Mouse (Mus musculus) macrophage (primary cell): Measurements from ENCODE around the gene Arhgef19. TPM values are rescaled to one million over a fixed set of nuclear protein-coding genes. Genes with fewer than 3 reads are reported as not detected.

Source experiments
- H3K27ac ChIP-seq: fragments of 350-480 bp; formaldehyde crosslinking; 2 replicates; pipeline ENCODE4 v1.9.0; 2021
- H3K36me3 ChIP-seq: fragments of 350-480 bp; formaldehyde crosslinking; 2 replicates; pipeline ENCODE4 v1.9.0; 2021; ENCODE audit errors: inconsistent target
- H3K4me3 ChIP-seq: fragments of 350-480 bp; formaldehyde crosslinking; 2 replicates; pipeline ENCODE4 v1.9.0; 2021; ENCODE audit errors: inconsistent target
- H3K79me2 ChIP-seq: fragments of 350-480 bp; formaldehyde crosslinking; 2 replicates; pipeline ENCODE4 v1.9.0; 2021; ENCODE audit errors: inconsistent target
- WGBS: methylation state at CpG from one replicate; pipeline ENCODE4 v1.1.7; 2026; ENCODE audit warnings: inconsistent platforms; ENCODE audit not compliant: missing documents; 5-methylcytosine and 5-hydroxymethylcytosine counted together
- polyA plus RNA-seq: library from polyadenylated mRNA; stranded (reverse); fragments of 250-400 nt; gene quantifications from 3 replicates; pipeline ENCODE4 v1.2.4, GENCODE M21; 2018; ENCODE audit warnings: inconsistent platforms

Arhgef19 gene
- polyA plus RNA-seq, 1 experiment from 2014 or later: not detected

GRCm38 (mm10) chr4:141295774-141296186 lies 56.5 kb downstream of the Arhgef19 start:
- Histone ChIP-seq H3K27ac (no peak overlapping the region), H3K79me2 (no peaks in the 10 kb centered on the region), H3K36me3 (no peaks in the 10 kb centered on the region), H3K4me3 (no peak overlapping the region)
- 23% methylated on average over 14 of the region's 15 CpGs for WGBS

GRCm38 (mm10) chr4:141297934-141298333 lies 58.6 kb downstream of the Arhgef19 start:
- Histone ChIP-seq H3K79me2 (no peaks in the 10 kb centered on the region), H3K27ac (no peak overlapping the region), H3K4me3 (no peak overlapping the region), H3K36me3 (no peaks in the 10 kb centered on the region)
- WGBS: 79% methylated on average over 7 of the region's 7 CpGs

- no peak overlapping the region for H3K27ac ChIP-seq
- H3K79me2 ChIP-seq: no peaks in the 10 kb centered on the region
- H3K36me3 ChIP-seq: no peaks in the 10 kb centered on the region
- no peak overlapping the region for H3K4me3 ChIP-seq
- WGBS: 18% methylated on average over 13 of the region's 13 CpGs
These were observed 60.1 kb downstream of the Arhgef19 start for GRCm38 (mm10) chr4:141299356-141299755.

- Histone ChIP-seq H3K4me3 (no peak overlapping the region), H3K79me2 (no peaks in the 10 kb centered on the region)
- 16% methylated on average over 4 of the region's 4 CpGs for WGBS
These were observed 60.9 kb downstream of the Arhgef19 start for GRCm38 (mm10) chr4:141300196-141300595.

GRCm38 (mm10) chr4:141301116-141301553 lies 61.8 kb downstream of the Arhgef19 start, which contains the start of gene Epha2:
Gene Epha2 (plus strand): TSS chr4:141301240.
- H3K36me3 ChIP-seq: no peaks in the 10 kb centered on the region
- H3K79me2 ChIP-seq: no peaks in the 10 kb centered on the region
- H3K27ac ChIP-seq: no peak within 1 kb of the TSS
- under 1% methylated on average over 25 of the region's 35 CpGs for WGBS
- H3K4me3 ChIP-seq: peak within 1 kb of the TSS; percentile 8; the same call in 1 of the 2 replicates

More at GRCm38 (mm10) chr4:141300196-141300595, 60.9 kb downstream of the Arhgef19 start:
- Histone ChIP-seq H3K27ac (no peak overlapping the region), H3K36me3 (no peaks in the 10 kb centered on the region)

- Histone ChIP-seq H3K27ac (no peak overlapping the region), H3K36me3 (no peaks in the 10 kb centered on the region)
- WGBS: 2% methylated on average over 50 of the region's 51 CpGs
These were observed 62.5 kb downstream of the Arhgef19 start for GRCm38 (mm10) chr4:141301591-141302427.

GRCm38 (mm10) chr4:141302428-141303401 lies 63.4 kb downstream of the Arhgef19 start:
- H3K79me2 ChIP-seq: no peaks in the 10 kb centered on the region
- WGBS: 49% methylated on average over 27 of the region's 27 CpGs
- H3K27ac ChIP-seq: no peak overlapping the region
- H3K36me3 ChIP-seq: no peaks in the 10 kb centered on the region
- H3K4me3 ChIP-seq: no peak overlapping the region

More at GRCm38 (mm10) chr4:141301591-141302427, 62.5 kb downstream of the Arhgef19 start:
- Histone ChIP-seq H3K4me3 (peak overlapping the region; percentile 8; the same call in 1 of the 2 replicates), H3K79me2 (no peaks in the 10 kb centered on the region)

GRCm38 (mm10) chr4:141303402-141304222 lies 64.3 kb downstream of the Arhgef19 start:
- Histone ChIP-seq H3K79me2 (no peaks in the 10 kb centered on the region), H3K36me3 (no peaks in the 10 kb centered on the region), H3K4me3 (no peak overlapping the region), H3K27ac (no peak overlapping the region)
- 81% methylated on average over 7 of the region's 7 CpGs for WGBS

GRCm38 (mm10) chr4:141304223-141304611 lies 64.9 kb downstream of the Arhgef19 start:
- WGBS: 41% methylated on average over 4 of the region's 4 CpGs
- no peak overlapping the region for H3K4me3 ChIP-seq

GRCm38 (mm10) chr4:141306057-141306456 lies 66.8 kb downstream of the Arhgef19 start:
- H3K79me2 ChIP-seq: no peaks in the 10 kb centered on the region
- no peak overlapping the region for H3K27ac ChIP-seq
- WGBS: 96% methylated on average over 7 of the region's 8 CpGs
- no peaks in the 10 kb centered on the region for H3K36me3 ChIP-seq
- no peak overlapping the region for H3K4me3 ChIP-seq

More at GRCm38 (mm10) chr4:141304223-141304611, 64.9 kb downstream of the Arhgef19 start:
- Histone ChIP-seq H3K79me2 (no peaks in the 10 kb centered on the region), H3K36me3 (no peaks in the 10 kb centered on the region), H3K27ac (no peak overlapping the region)

Other genes with a start within 250 kb of the Arhgef19 start
- gene Mfap2, start 229.1 kb upstream of the Arhgef19 start, polyA plus RNA-seq: not detected in 3 replicates
- gene Crocc, start 178.9 kb upstream of the Arhgef19 start, polyA plus RNA-seq: 1.5 to 4.5 TPM (median 3.1 TPM) in 3 replicates
- 143 to 205 TPM (median 159 TPM) in 3 replicates for gene Necap2, start 161.1 kb upstream of the Arhgef19 start, polyA plus RNA-seq
- not detected in 3 replicates for gene Spata21, start 151.2 kb upstream of the Arhgef19 start, polyA plus RNA-seq
- gene Szrd1, start 99.7 kb upstream of the Arhgef19 start, polyA plus RNA-seq: 80.7 to 108 TPM (median 104 TPM) in 3 replicates
- 11.6 to 18.7 TPM (median 16.1 TPM) in 3 replicates for gene Fbxo42, start 91.6 kb upstream of the Arhgef19 start, polyA plus RNA-seq
- gene Rsg1, start 25.5 kb upstream of the Arhgef19 start, polyA plus RNA-seq: 0.22 to 1.3 TPM in 2 of 3 replicates, not detected in the other
- gene Epha2, start 61.7 kb downstream of the Arhgef19 start, polyA plus RNA-seq: 0.03 to 0.17 TPM in 2 of 3 replicates, not detected in the other
- not detected in 3 replicates for gene Fam131c, start 128.7 kb downstream of the Arhgef19 start, polyA plus RNA-seq
- gene Clcnka, start 159.2 kb downstream of the Arhgef19 start, polyA plus RNA-seq: not detected in 3 replicates
- not detected in 3 replicates for gene Clcnkb, start 176.5 kb downstream of the Arhgef19 start, polyA plus RNA-seq
- gene Hspb7, start 181.3 kb downstream of the Arhgef19 start, polyA plus RNA-seq: not detected in 3 replicates
- gene Srarp, start 196.6 kb downstream of the Arhgef19 start, polyA plus RNA-seq: not detected in 3 replicates
- 10.7 to 11.7 TPM (median 11.6 TPM) in 3 replicates for gene Zbtb17, start 205.2 kb downstream of the Arhgef19 start, polyA plus RNA-seq